Comparison of ENCODE assay signal across 8 mouse cellular contexts in the genomic region with DNA sequence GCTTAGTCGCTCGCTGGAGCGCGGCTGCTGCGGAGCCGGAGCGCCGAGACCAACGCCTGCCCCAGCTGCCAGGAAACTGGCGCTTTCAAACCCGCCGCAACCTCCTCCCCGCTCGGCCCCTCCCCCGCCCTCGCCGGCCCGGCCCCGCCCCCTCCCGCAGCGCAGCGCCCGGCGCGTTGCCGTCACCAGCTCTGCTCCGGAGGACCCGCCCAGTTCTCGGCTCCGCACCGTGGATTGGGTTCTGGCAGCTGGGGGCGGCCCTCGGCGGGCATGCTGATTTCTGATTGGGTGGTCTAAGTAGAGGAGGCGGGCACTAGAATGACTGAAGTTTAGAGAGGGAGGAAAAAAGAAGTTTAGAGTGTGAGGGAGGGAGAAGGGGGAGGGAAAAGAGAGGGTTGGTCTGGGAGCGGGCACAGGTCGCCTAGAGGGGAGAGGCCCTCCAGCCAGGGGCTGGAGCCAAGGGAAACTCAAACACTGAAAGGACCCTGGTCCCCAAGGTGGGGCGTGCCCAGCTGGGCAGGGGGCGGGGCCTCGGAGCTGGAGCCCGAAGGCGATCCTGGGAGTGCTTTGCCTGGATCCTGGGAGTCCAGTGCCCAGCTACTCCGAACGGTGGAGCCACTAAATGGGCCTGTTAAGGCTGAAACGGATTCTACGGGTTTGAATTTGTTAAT. TPM values are rescaled to one million over a fixed set of nuclear protein-coding genes. Genes with fewer than 3 reads are reported as not detected.
A peak's percentile ranks its signal among the peaks of the same experiment; 100 is the strongest.
DNase-seq lines count a peak whose midpoint lies in the region; ATAC-seq lines count a peak whose summit lies in the region.

A gene (minus strand): TSS at position 80 of the 671 bp plus-strand sequence.

- H3K27ac ChIP-seq in intestine, embryonic 14.5 days (ENCODE audit: low read depth) = peak within 1 kb of the TSS; percentile 94

- no peaks in the 10 kb centered on the region for H3K27me3 ChIP-seq in intestine, embryonic 14.5 days (replicated peaks; ENCODE audit: control insufficient read depth, insufficient read depth, low read length)

- H3K4me2 ChIP-seq in intestine, embryonic 14.5 days (ENCODE audit: low read length) = peak within 1 kb of the TSS; percentile 84

- no peaks in the 10 kb centered on the region; the same call in 1 of the 2 replicates for H3K4me1 ChIP-seq in intestine, embryonic 14.5 days (replicated peaks; ENCODE audit: control insufficient read depth, insufficient read depth, low read length)

- DNase-seq in adrenal gland, adult 18-20 months (ENCODE audit: low spot score in 2 of 2) = peak; percentile 93 to 94
- DNase-seq in embryo, embryonic 11 days = peak; percentile 98
- peak; percentile 98 for DNase-seq in gastrocnemius, postnatal 25 days
- peak; percentile 96 for DNase-seq in intestine, embryonic 14.5 days (ENCODE audit: low spot score)
- peak; percentile 98 for DNase-seq in left cerebral cortex, postnatal 14 days (ENCODE audit: low spot score in 2 of 2)
- peak; percentile 98 for DNase-seq in mesoderm, embryonic 11.5 days (ENCODE audit: low read depth, low spot score)
- DNase-seq in right cerebral cortex, postnatal 36 days (ENCODE audit: low spot score in 2 of 2) = peak; percentile 96 to 97
- peak; percentile 100 for DNase-seq in yolk sac, embryonic 10.5 days (ENCODE audit: low spot score)

- H3K9ac ChIP-seq in intestine, embryonic 14.5 days (ENCODE audit: low read length) = peak within 1 kb of the TSS; percentile 79

- H3K36me3 ChIP-seq in intestine, embryonic 14.5 days (ENCODE audit: control insufficient read depth, insufficient read depth, low read length) = no peaks in the 10 kb centered on the region

- H3K9me3 ChIP-seq in intestine, embryonic 14.5 days (ENCODE audit: control insufficient read depth, low read length) = no peaks in the 10 kb centered on the region

- peak; percentile 99 for ATAC-seq in intestine, embryonic 14.5 days (replicated peaks; ENCODE audit: low FRiP score, low TSS enrichment, low read depth)

- intact Hi-C loops in left cerebral cortex, postnatal 14 days (cut with DNase I) = loop anchor here (5.0 kb wide), 1 partner anchor 222 kb away; no protein-coding TSS in a partner anchor

- 0% methylated on average over 42 of the region's 46 CpGs for WGBS in intestine, embryonic 14.5 days

- peak within 1 kb of the TSS; percentile 89 for H3K4me3 ChIP-seq in intestine, embryonic 14.5 days (ENCODE audit: low read depth, low read length)

RNA-seq across cellular contexts. Expression of the gene that starts here (rescaled TPM):
- total RNA-seq in adrenal gland, adult 18-20 months (2021) = 10 to 100 TPM; 18.4 to 18.8 TPM
- 1 to 10 TPM; 2.5 to 3.1 TPM for total RNA-seq in gastrocnemius, postnatal 25 days (2021)
- polyA plus RNA-seq in intestine, embryonic 14.5 days (2014; fragmentation: Nextera tagmentation; extraction: Ambion mirVana) = 9.5 and 10.0 TPM in 2 replicates
- total RNA-seq in left cerebral cortex, postnatal 14 days (2021) = 10 to 100 TPM; 41.0 to 48.4 TPM

Comparison
In these comparisons a context has a peak if more than half of its experiments do, and no peak if none do; other contexts are left out.
1. Peak in every context shown above with its lines: DNase-seq, ATAC-seq, H3K4me3 ChIP-seq and H3K27ac ChIP-seq.
2. RNA of the gene that starts here (total RNA-seq): 41.0 to 48.4 TPM in left cerebral cortex, postnatal 14 days and 18.4 to 18.8 TPM in adrenal gland, adult 18-20 months; 2.5 to 3.1 TPM in gastrocnemius, postnatal 25 days; every median in the first group is over 4 times any median in the second.